Mouse (Mus musculus) testis, adult 2 months (tissue): ENCODE measurements around the gene Hck.

Source experiments
- CTCF ChIP-seq: fragments of 200-500 bp; IDR thresholded peaks from 2 replicates; pipeline ENCODE4 v1.5.1; 2012; ENCODE audit warnings: low read depth, mild to moderate bottlenecking, inconsistent platforms, low read length, moderate library complexity; ENCODE audit not compliant: control insufficient read depth, insufficient read depth, insufficient replicate concordance
- POLR2A ChIP-seq: fragments of 200-500 bp; IDR thresholded peaks from 2 replicates; pipeline ENCODE4 v1.6.1; 2012; ENCODE audit warnings: low read depth, mild to moderate bottlenecking, inconsistent platforms, low read length, moderate library complexity; ENCODE audit not compliant: control insufficient read depth

DNA sequence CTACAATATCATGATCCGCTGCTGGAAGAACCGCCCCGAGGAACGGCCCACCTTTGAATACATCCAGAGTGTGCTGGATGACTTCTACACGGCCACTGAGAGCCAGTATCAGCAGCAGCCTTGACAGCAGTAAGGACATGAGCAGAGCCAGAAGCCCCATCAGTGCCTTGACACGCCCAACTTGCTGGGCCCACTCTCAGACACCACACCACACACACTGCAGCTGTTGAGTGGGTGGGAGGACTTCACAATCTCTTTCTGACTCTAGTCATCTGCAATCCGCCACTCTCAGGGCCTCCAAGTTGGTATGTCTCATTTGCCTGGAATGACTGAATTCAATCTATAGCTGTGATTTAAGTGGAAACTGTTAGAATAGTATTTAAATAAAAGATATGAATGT, 42.8 kb downstream of the Hck start:
- TF ChIP-seq CTCF (no peak), POLR2A (no peak)
